Mouse (Mus musculus): ENCODE results near the gene Tk1. TPM values are rescaled to one million over a fixed set of nuclear protein-coding genes. Genes with fewer than 3 reads are reported as not detected.

Gene Tk1
- total and polyA plus RNA-seq, 3 experiments: 172 to 188 TPM; not detected in 1

DNA sequence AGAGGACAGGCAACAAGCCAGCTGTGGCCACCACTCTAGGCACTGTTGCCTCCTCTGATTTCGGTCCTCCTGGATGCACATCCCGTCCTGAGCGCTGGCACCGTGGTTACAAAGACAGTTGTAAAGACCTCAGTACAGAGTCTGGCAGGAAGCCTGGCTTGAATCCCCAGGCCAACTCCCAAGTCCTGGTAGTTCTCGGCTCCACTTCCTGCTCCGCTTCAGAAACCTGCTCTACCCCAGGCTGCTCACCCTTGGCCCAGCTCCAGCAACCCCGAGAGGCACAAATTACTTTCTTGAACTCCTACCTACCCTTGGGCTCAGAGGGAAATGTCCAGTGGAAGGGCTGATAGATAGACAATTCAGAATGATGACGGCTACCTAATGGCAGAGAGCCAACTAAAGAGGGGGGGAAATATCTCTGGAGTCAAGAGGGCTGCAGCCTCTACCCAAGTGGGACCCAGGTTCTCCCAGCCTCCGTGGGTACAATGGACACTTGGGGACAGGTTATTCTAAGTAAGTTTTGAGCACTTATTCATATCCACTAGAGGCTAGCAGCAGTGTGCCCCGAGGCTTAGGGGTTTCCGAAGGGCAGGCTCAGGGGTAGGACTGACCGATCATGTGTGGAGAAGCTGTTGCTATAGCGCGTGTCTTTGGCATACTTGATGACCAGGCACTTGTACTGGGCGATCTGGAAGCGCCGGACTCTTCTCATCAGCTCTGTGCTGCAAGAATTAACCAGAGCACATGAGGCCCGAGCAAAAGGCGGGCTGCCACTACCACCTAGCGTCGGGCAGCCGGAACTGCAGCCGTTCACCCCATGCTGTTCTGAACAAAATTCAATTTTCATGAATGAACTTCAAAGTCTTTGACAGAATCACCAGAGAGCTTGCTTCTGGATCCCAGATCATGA is 1.6 kb downstream of the Tk1 start:
- H3K9ac ChIP-seq (ENCODE audit: control insufficient read depth, low read depth, low read length, poor library complexity, severe bottlenecking): peak overlapping the region; percentile 95
- H3K4me1 ChIP-seq (ENCODE audit: control insufficient read depth in 1 of 2, insufficient read depth in 2 of 2, low read length in 2 of 2): peaks cover 12 to 41% of the 10 kb centered on the region in 2 experiments
- peaks cover 24% of the 10 kb centered on the region for H3K79me2 ChIP-seq (ENCODE audit: control insufficient read depth, insufficient read depth, low read length, poor library complexity)
- peak overlapping the region; percentile 92 for H3K27ac ChIP-seq (ENCODE audit: control insufficient read depth, low read depth, low read length)
- H3K4me3 ChIP-seq (ENCODE audit: control insufficient read depth in 1 of 2, insufficient read depth in 1 of 2, low read depth in 2 of 2, low read length in 2 of 2): peak overlapping the region; percentile 56 to 80
- H3K36me3 ChIP-seq (ENCODE audit: control insufficient read depth in 1 of 2, insufficient read depth in 2 of 2, low read length in 2 of 2): peaks cover 4 to 26% of the 10 kb centered on the region in 2 experiments; a peak in 3 of 4 replicates
- no peaks in the 10 kb centered on the region for H3K27me3 ChIP-seq (ENCODE audit: control insufficient read depth in 1 of 2, insufficient read depth in 2 of 2, low read length in 2 of 2)
- H3K9me3 ChIP-seq (replicated peaks; ENCODE audit: insufficient read depth, low read length): no peaks in the 10 kb centered on the region
- DNase-seq (ENCODE audit: low read depth, low spot score): peak; percentile 93
- TF ChIP-seq TCF12 (IDR thresholded peaks at IDR 0.05; ENCODE audit: low read depth, low read length): no peak
- TF ChIP-seq GABPA (IDR thresholded peaks at IDR 0.05; ENCODE audit: low read depth, low read length): no peak
- peak; percentile 71; the same call in 1 of the 2 replicates for TF ChIP-seq E2F4 (IDR thresholded peaks at IDR 0.05; ENCODE audit: borderline replicate concordance, low read depth, low read length)
- TF ChIP-seq RAD21 (IDR thresholded peaks at IDR 0.05; ENCODE audit: low read depth, low read length): peak; percentile 88
- no peak for TF ChIP-seq BHLHE40 (IDR thresholded peaks at IDR 0.05; ENCODE audit: borderline replicate concordance, low read depth, low read length)
- TF ChIP-seq CTCF (IDR thresholded peaks at IDR 0.05 in 2 of 3, conservative IDR thresholded peaks at IDR 0.05 in 1 of 3; ENCODE audit: control insufficient read depth in 1 of 3, insufficient read depth in 1 of 3, low read depth in 2 of 3, low read length in 3 of 3, poor library complexity in 1 of 3, severe bottlenecking in 1 of 3): peak; percentile 80 to 95 (median 87)
- TF ChIP-seq RCOR1 (IDR thresholded peaks at IDR 0.05; ENCODE audit: low read depth, low read length): no peak
- TF ChIP-seq JUND (IDR thresholded peaks at IDR 0.05; ENCODE audit: low read depth, low read length): no peak
- TF ChIP-seq NELFE (IDR thresholded peaks at IDR 0.05; ENCODE audit: low read depth, low read length): no peak
- no peak for TF ChIP-seq USF2 (IDR thresholded peaks at IDR 0.05; ENCODE audit: borderline replicate concordance in 1 of 2, insufficient read depth in 1 of 2, low read depth in 1 of 2, low read length in 2 of 2)
- no peak for TF ChIP-seq TAL1 (IDR thresholded peaks at IDR 0.05; ENCODE audit: low read length)
- no peak for TF ChIP-seq MEF2A (IDR thresholded peaks at IDR 0.05; ENCODE audit: extremely low read depth, insufficient replicate concordance, low read depth, low read length, poor library complexity, severe bottlenecking)
- TF ChIP-seq POLR2AphosphoS2 (IDR thresholded peaks at IDR 0.05; ENCODE audit: low read length): peak; percentile 22; the same call in 1 of the 2 replicates
- no peak; a peak in 1 of 4 replicates for TF ChIP-seq POLR2A (IDR thresholded peaks at IDR 0.05; ENCODE audit: control insufficient read depth in 1 of 2, insufficient read depth in 1 of 2, low read depth in 1 of 2, low read length in 2 of 2, poor library complexity in 1 of 2)
- peak; percentile 90; the same call in 1 of the 2 replicates for TF ChIP-seq SIN3A (IDR thresholded peaks at IDR 0.05; ENCODE audit: low read length)
- TF ChIP-seq HCFC1 (IDR thresholded peaks at IDR 0.05; ENCODE audit: low read depth, low read length): peak; percentile 39; the same call in 1 of the 2 replicates
- peak; percentile 77 for TF ChIP-seq MXI1 (IDR thresholded peaks at IDR 0.05; ENCODE audit: low read depth, low read length)
- TF ChIP-seq MYB (IDR thresholded peaks at IDR 0.05; ENCODE audit: low read depth, low read length): no peak
- TF ChIP-seq MAZ (IDR thresholded peaks at IDR 0.05; ENCODE audit: low read depth, low read length): no peak; the same call in none of the 2 replicates
- peak; percentile 74; the same call in 1 of the 2 replicates for TF ChIP-seq CHD1 (IDR thresholded peaks at IDR 0.05; ENCODE audit: low read depth, low read length)
- TF ChIP-seq ZNF384 (IDR thresholded peaks at IDR 0.05; ENCODE audit: low read depth, low read length): no peak
- TF ChIP-seq GATA1 (IDR thresholded peaks at IDR 0.05; ENCODE audit: low read depth, low read length): no peak
- TF ChIP-seq UBTF (IDR thresholded peaks at IDR 0.05; ENCODE audit: borderline replicate concordance, insufficient read depth, low read depth, low read length): no peak
- no peak for TF ChIP-seq ZKSCAN1 (IDR thresholded peaks at IDR 0.05; ENCODE audit: low read depth, low read length)
- TF ChIP-seq POLR2AphosphoS5 (IDR thresholded peaks at IDR 0.05; ENCODE audit: borderline replicate concordance, low read depth, low read length): no peak
- 0 out of 2 replicates have a peak, but pooled peaks have one; percentile 8 for TF ChIP-seq TBP (IDR thresholded peaks at IDR 0.05; ENCODE audit: low read depth, low read length)
- no peak for TF ChIP-seq MAFK (IDR thresholded peaks at IDR 0.05; ENCODE audit: borderline replicate concordance, low read depth, low read length)
- TF ChIP-seq KAT2A (conservative IDR thresholded peaks at IDR 0.05; ENCODE audit: low read depth, low read length): no peak
- no peak; a peak in 1 of 4 replicates for TF ChIP-seq EP300 (IDR thresholded peaks at IDR 0.05; ENCODE audit: low read depth in 1 of 2, low read length in 2 of 2)
- peak; percentile 53; the same call in 1 of the 2 replicates for TF ChIP-seq ZMIZ1 (IDR thresholded peaks at IDR 0.05; ENCODE audit: low read depth, low read length)
- TF ChIP-seq SMC3 (IDR thresholded peaks at IDR 0.05; ENCODE audit: low read depth, low read length): peak; percentile 73
- no peak for TF ChIP-seq NRF1 (IDR thresholded peaks at IDR 0.05; ENCODE audit: insufficient read depth, low read depth, low read length, poor library complexity, severe bottlenecking)
- peak; percentile 86 for TF ChIP-seq MAX (IDR thresholded peaks at IDR 0.05; ENCODE audit: low read length)
- peak; percentile 78 for TF ChIP-seq ZC3H11A (IDR thresholded peaks at IDR 0.05; ENCODE audit: low read depth, low read length)

Measured in MEL (cell line).